Mouse (Mus musculus): Measurements from ENCODE around the gene Dnmbp. TPM values are rescaled to one million over a fixed set of nuclear protein-coding genes. Genes with fewer than 3 reads are reported as not detected.

Gene Dnmbp
- polyA plus RNA-seq, 1 experiment from 2014 or later, result 9.3 TPM

DNA sequence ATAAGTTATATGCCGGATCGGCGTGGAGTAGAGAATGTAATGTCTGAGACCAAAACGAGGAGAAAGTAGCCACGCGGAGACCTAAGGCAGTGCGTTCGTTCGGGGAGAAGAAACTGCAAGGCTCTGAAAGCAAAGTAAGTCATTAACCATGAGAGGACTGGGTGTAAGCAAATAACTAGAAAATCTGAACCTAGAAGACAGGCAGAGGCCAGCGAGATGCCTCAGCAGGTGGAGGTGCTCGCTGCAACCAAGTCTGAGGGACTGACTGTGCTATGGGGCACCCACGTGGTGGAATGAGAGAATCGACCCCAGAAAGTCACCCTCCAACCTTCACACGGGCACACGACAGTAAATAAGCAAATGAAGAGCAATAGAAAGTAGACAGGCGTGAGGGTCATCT, 3.1 kb upstream of the Dnmbp start:
- Histone ChIP-seq H3K27ac (replicated peaks) (no peak overlapping the region), H3K27me3 (no peaks in the 10 kb centered on the region), H3K4me1 (replicated peaks) (peaks cover 20% of the 10 kb centered on the region), H3K36me3 (no peaks in the 10 kb centered on the region), H3K9me3 (no peaks in the 10 kb centered on the region), H3K9ac (no peak overlapping the region), H3K4me3 (no peak overlapping the region), H3K4me2 (no peak overlapping the region)
- 67% methylated on average over 16 of the region's 16 CpGs for WGBS
- no peak for ATAC-seq (ENCODE audit: low read depth)

- Histone ChIP-seq H3K27me3 (no peaks in the 10 kb centered on the region), H3K4me1 (replicated peaks) (peaks cover 20% of the 10 kb centered on the region), H3K9ac (peak overlapping the region; percentile 82), H3K9me3 (no peaks in the 10 kb centered on the region), H3K4me2 (peak overlapping the region; percentile 73), H3K27ac (replicated peaks) (0 out of 2 replicates have a peak overlapping the region, but pooled peaks have one; percentile 28), H3K36me3 (no peaks in the 10 kb centered on the region), H3K4me3 (peak overlapping the region; percentile 65)
- WGBS, result 37% methylated on average over 16 of the region's 16 CpGs
- no peak; the same call in 1 of the 2 replicates for ATAC-seq (ENCODE audit: low read depth)
Measured at GRCm38 (mm10) chr19:43939171-43939768, 721 bp downstream of the Dnmbp start.

- Histone ChIP-seq H3K4me3 (no peak overlapping the region), H3K9me3 (no peaks in the 10 kb centered on the region), H3K27me3 (no peaks in the 10 kb centered on the region), H3K4me1 (replicated peaks) (peaks cover 20% of the 10 kb centered on the region), H3K9ac (no peak overlapping the region), H3K36me3 (no peaks in the 10 kb centered on the region), H3K4me2 (peak overlapping the region; percentile 73; the same call in 1 of the 2 replicates), H3K27ac (replicated peaks) (no peak overlapping the region)
- 52% methylated on average over 11 of the region's 11 CpGs for WGBS
- ATAC-seq (ENCODE audit: low read depth), result no peak
Measured at GRCm38 (mm10) chr19:43938355-43938754, 1.6 kb downstream of the Dnmbp start.

DNA sequence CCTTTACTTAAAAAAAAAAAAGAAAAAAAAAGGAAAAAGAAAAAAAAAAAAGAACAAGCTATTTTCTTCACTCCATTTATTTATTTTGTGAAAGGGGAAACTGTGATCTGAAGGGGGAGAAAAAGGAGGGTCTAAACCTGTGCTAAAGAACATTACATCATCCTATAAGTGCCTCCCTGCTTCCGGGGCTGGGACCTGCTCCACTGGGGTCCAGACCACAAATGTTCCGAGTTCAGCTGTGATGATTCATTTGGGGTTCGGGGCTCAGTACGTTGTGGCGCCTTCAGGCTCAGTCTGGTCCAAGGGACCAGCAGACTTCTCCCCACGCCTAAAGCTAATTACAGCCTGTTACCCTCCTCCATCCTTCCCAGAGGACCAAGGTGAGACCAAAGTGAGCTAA, 9.1 kb downstream of the Dnmbp start:
- no peaks in the 10 kb centered on the region for H3K27me3 ChIP-seq
- no peak overlapping the region for H3K4me2 ChIP-seq
- ATAC-seq (ENCODE audit: low read depth), result no peak
- 82% methylated on average over 6 of the region's 6 CpGs for WGBS
- no peaks in the 10 kb centered on the region for H3K9me3 ChIP-seq
- no peak overlapping the region for H3K27ac ChIP-seq (replicated peaks)
- no peaks in the 10 kb centered on the region for H3K36me3 ChIP-seq
- H3K4me1 ChIP-seq (replicated peaks), result peaks cover 15% of the 10 kb centered on the region
- no peak overlapping the region for H3K4me3 ChIP-seq
- no peak overlapping the region for H3K9ac ChIP-seq

GRCm38 (mm10) chr19:43930366-43930765, 9.6 kb downstream of the Dnmbp start:
- H3K27me3 ChIP-seq, result no peaks in the 10 kb centered on the region
- WGBS, result 36% methylated on average over 7 of the region's 7 CpGs
- H3K9me3 ChIP-seq, result no peaks in the 10 kb centered on the region
- peaks cover 15% of the 10 kb centered on the region for H3K4me1 ChIP-seq (replicated peaks)
- H3K4me3 ChIP-seq, result no peak overlapping the region
- no peak overlapping the region for H3K4me2 ChIP-seq
- H3K27ac ChIP-seq (replicated peaks), result no peak overlapping the region
- no peak for ATAC-seq (ENCODE audit: low read depth)
- no peaks in the 10 kb centered on the region for H3K36me3 ChIP-seq
- H3K9ac ChIP-seq, result 0 out of 2 replicates have a peak overlapping the region, but pooled peaks have one; percentile 17

DNA sequence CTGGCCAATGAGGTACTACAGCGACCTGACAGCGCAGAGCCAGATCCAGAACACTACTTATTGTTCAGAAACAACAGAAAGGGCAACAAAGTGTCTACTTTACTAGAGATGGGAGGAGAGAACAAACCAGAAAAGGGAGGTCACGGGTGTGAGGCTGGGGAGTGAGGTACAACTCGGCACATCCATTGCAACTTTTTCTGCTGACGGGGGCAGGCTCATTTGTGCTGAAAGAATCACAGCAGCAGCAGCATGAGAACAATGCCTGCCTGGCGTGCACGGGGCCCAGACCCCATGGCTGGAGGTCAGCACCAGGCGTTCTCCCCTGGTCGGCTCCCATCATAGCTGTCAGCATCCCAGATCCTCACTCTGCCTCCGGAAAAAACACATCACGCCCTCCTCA, 10.1 kb downstream of the Dnmbp start:
- Histone ChIP-seq H3K27me3 (no peaks in the 10 kb centered on the region), H3K4me3 (no peak overlapping the region), H3K36me3 (no peaks in the 10 kb centered on the region), H3K9me3 (no peaks in the 10 kb centered on the region), H3K4me2 (no peak overlapping the region), H3K9ac (no peak overlapping the region), H3K27ac (replicated peaks) (no peak overlapping the region), H3K4me1 (replicated peaks) (peaks cover 15% of the 10 kb centered on the region)
- no peak for ATAC-seq (ENCODE audit: low read depth)
- WGBS, result 24% methylated on average over 11 of the region's 11 CpGs

GRCm38 (mm10) chr19:43927967-43928366, 12.0 kb downstream of the Dnmbp start:
- Histone ChIP-seq H3K9ac (no peak overlapping the region), H3K36me3 (no peaks in the 10 kb centered on the region), H3K9me3 (0 out of 2 replicates have a peak, but pooled peaks cover 2% of the 10 kb centered on the region), H3K4me3 (no peak overlapping the region), H3K27ac (replicated peaks) (no peak overlapping the region), H3K4me2 (no peak overlapping the region), H3K27me3 (no peaks in the 10 kb centered on the region), H3K4me1 (replicated peaks) (peaks cover 15% of the 10 kb centered on the region)
- 79% methylated on average over 5 of the region's 5 CpGs for WGBS
- no peak for ATAC-seq (ENCODE audit: low read depth)

DNA sequence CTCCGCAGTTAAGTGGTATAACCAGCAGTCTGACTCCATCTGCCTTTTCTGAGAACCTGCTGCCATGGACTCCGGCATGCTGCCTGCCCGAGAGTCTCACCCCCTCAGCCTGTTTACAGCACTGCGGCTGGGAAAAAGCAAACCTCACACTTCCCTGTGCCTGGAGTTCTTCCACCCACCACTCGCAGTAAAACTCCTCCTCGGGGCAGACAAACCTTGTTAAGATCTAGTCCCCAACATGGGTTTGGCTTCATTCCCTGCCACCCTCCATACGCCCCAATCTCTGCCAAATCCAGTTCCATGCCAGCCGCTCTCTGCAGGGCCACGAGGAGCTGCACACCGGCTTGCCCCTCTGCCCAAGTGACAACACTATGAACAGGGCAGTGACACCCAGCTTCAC, 12.9 kb downstream of the Dnmbp start:
- Histone ChIP-seq H3K4me1 (replicated peaks) (peaks cover 15% of the 10 kb centered on the region), H3K4me2 (no peak overlapping the region), H3K4me3 (no peak overlapping the region), H3K36me3 (no peaks in the 10 kb centered on the region), H3K27ac (replicated peaks) (no peak overlapping the region), H3K27me3 (no peaks in the 10 kb centered on the region), H3K9ac (0 out of 2 replicates have a peak overlapping the region, but pooled peaks have one; percentile 8), H3K9me3 (0 out of 2 replicates have a peak, but pooled peaks cover 3% of the 10 kb centered on the region)
- WGBS, result 72% methylated on average over 10 of the region's 10 CpGs
- ATAC-seq (ENCODE audit: low read depth), result no peak

GRCm38 (mm10) chr19:43926141-43926987, 13.6 kb downstream of the Dnmbp start:
- H3K4me1 ChIP-seq (replicated peaks), result peaks cover 15% of the 10 kb centered on the region
- no peak overlapping the region for H3K4me2 ChIP-seq
- H3K36me3 ChIP-seq, result no peaks in the 10 kb centered on the region
- WGBS, result 77% methylated on average over 10 of the region's 10 CpGs
- no peak overlapping the region for H3K4me3 ChIP-seq
- no peak for ATAC-seq (ENCODE audit: low read depth)
- H3K9ac ChIP-seq, result 0 out of 2 replicates have a peak overlapping the region, but pooled peaks have one; percentile 8
- no peaks in the 10 kb centered on the region for H3K27me3 ChIP-seq
- 0 out of 2 replicates have a peak, but pooled peaks cover 3% of the 10 kb centered on the region for H3K9me3 ChIP-seq
- H3K27ac ChIP-seq (replicated peaks), result no peak overlapping the region

- H3K9ac ChIP-seq, result no peak overlapping the region
- no peaks in the 10 kb centered on the region for H3K27me3 ChIP-seq
- 76% methylated on average over 8 of the region's 8 CpGs for WGBS
- no peaks in the 10 kb centered on the region for H3K36me3 ChIP-seq
- no peak overlapping the region for H3K4me3 ChIP-seq
- no peak for ATAC-seq (ENCODE audit: low read depth)
- H3K4me2 ChIP-seq, result no peak overlapping the region
- no peak overlapping the region for H3K27ac ChIP-seq (replicated peaks)
- 0 out of 2 replicates have a peak, but pooled peaks cover 3% of the 10 kb centered on the region for H3K9me3 ChIP-seq
- H3K4me1 ChIP-seq (replicated peaks), result peaks cover 14% of the 10 kb centered on the region; the same call in 1 of the 2 replicates
Measured at GRCm38 (mm10) chr19:43924361-43924760, 15.6 kb downstream of the Dnmbp start.

DNA sequence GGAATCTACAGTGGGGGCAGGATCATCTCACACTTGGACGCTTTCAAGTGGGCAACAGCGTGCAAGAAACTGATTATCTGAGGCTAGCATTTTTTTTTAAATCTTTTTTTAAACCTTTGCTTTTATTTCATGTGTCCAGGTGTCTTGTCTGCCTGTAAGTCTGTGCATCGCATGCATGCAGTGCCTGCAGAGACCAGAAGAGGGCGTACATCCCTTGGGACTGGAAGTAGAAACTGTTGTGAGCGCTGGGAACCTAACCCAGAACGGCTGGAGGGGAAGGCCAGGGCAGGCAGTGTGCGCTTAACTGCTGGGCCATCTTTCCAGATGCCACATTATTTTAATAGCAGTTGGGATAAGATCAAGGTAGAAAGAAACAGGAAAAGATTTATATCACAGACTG, 17.0 kb downstream of the Dnmbp start:
- 94% methylated on average over 7 of the region's 7 CpGs for WGBS
- no peak for ATAC-seq (ENCODE audit: low read depth)
- Histone ChIP-seq H3K4me3 (no peak overlapping the region), H3K9me3 (0 out of 2 replicates have a peak, but pooled peaks cover 3% of the 10 kb centered on the region), H3K27ac (replicated peaks) (no peak overlapping the region), H3K4me1 (replicated peaks) (peaks cover 14% of the 10 kb centered on the region; the same call in 1 of the 2 replicates), H3K4me2 (no peak overlapping the region), H3K27me3 (no peaks in the 10 kb centered on the region), H3K36me3 (no peaks in the 10 kb centered on the region), H3K9ac (no peak overlapping the region)

DNA sequence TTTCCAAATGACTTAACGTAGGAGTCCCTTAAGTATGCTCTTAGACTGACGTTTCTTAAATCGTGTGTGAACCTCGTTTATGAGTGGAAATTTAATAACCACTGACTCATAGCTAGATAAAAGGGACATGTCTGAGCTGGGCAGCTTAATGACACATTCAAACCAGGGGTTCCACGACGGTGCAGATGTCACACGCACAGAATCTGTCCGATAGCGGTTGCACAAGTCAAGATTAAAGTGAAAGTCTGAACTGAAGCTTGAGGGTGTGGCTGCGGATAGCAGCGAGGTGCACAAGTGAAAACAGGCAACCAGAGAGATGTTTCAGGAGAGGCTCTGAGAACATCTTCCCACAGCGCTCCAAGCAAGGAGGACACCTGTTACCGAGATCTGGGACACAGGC, 18.6 kb downstream of the Dnmbp start:
- Histone ChIP-seq H3K27me3 (no peaks in the 10 kb centered on the region), H3K9me3 (0 out of 2 replicates have a peak, but pooled peaks cover 3% of the 10 kb centered on the region), H3K4me3 (no peak overlapping the region), H3K36me3 (no peaks in the 10 kb centered on the region), H3K9ac (no peak overlapping the region), H3K4me2 (no peak overlapping the region), H3K4me1 (replicated peaks) (peaks cover 9% of the 10 kb centered on the region; the same call in 1 of the 2 replicates), H3K27ac (replicated peaks) (no peak overlapping the region)
- no peak for ATAC-seq (ENCODE audit: low read depth)
- 71% methylated on average over 13 of the region's 13 CpGs for WGBS
